Comparison of ENCODE assay signal across 8 mouse cellular contexts in genomic region chr1:77514963-77515650, GRCm38 (mm10). TPM values are rescaled to one million over a fixed set of nuclear protein-coding genes. Genes with fewer than 3 reads are reported as not detected.
A peak's percentile ranks its signal among the peaks of the same experiment; 100 is the strongest.
DNase-seq lines count a peak whose midpoint lies in the region; ATAC-seq and TF ChIP-seq lines count a peak whose summit lies in the region.

Gene Epha4 (minus strand): TSS chr1:77515088.

- no peaks in the 10 kb centered on the region for H3K36me3 ChIP-seq in hindbrain, postnatal 0 days (ENCODE audit: insufficient read depth, low read length)

- H3K9me3 ChIP-seq in hindbrain, postnatal 0 days (ENCODE audit: low read length) = no peaks in the 10 kb centered on the region

- peak within 1 kb of the TSS; percentile 70 for H3K4me3 ChIP-seq in cortical plate, adult 2 months (ENCODE audit: insufficient read depth, low read length)
- peak within 1 kb of the TSS; percentile 60 for H3K4me3 ChIP-seq in hindbrain, postnatal 0 days (ENCODE audit: low read length)

- no peak for TF ChIP-seq CTCF in cortical plate, adult 2 months (IDR thresholded peaks at IDR 0.05; ENCODE audit: extremely low read depth, insufficient read depth, low read length)
- peak; percentile 7; the same call in 1 of the 2 replicates for TF ChIP-seq CTCF in hindbrain, postnatal 0 days (IDR thresholded peaks at IDR 0.05; ENCODE audit: low read depth)

- WGBS in hindbrain, postnatal 0 days = under 1% methylated on average over 40 of the region's 40 CpGs

- H3K4me1 ChIP-seq in cortical plate, adult 2 months (ENCODE audit: control insufficient read depth, insufficient read depth, low read length) = no peaks in the 10 kb centered on the region
- no peaks in the 10 kb centered on the region for H3K4me1 ChIP-seq in hindbrain, postnatal 0 days (ENCODE audit: insufficient read depth, low read length)

- H3K9ac ChIP-seq in hindbrain, postnatal 0 days (replicated peaks; ENCODE audit: low read length) = peak within 1 kb of the TSS; percentile 64

- DNase-seq in adrenal gland, adult 8-10 months = peak; percentile 88
- DNase-seq in gastrocnemius, postnatal 10 days = peak; percentile 86
- DNase-seq in hindbrain, postnatal 0 days (ENCODE audit: low spot score) = peak; percentile 93
- peak; percentile 82 to 90 for DNase-seq in left cerebral cortex, adult 8-10 months (ENCODE audit: low spot score in 2 of 2)
- peak; percentile 92 to 94 for DNase-seq in lung, postnatal 4 days
- DNase-seq in right cerebral cortex, postnatal 25 days = peak; percentile 90
- no peak for DNase-seq in B cell, adult 2 months

- H3K4me2 ChIP-seq in hindbrain, postnatal 0 days (ENCODE audit: low read depth, low read length) = peak within 1 kb of the TSS; percentile 84

- H3K27ac ChIP-seq in cortical plate, adult 2 months (ENCODE audit: insufficient read depth, low read length) = peak within 1 kb of the TSS; percentile 90
- peak within 1 kb of the TSS; percentile 80 for H3K27ac ChIP-seq in hindbrain, postnatal 0 days

- H3K27me3 ChIP-seq in hindbrain, postnatal 0 days (ENCODE audit: insufficient read depth, low read length) = no peaks in the 10 kb centered on the region

- TF ChIP-seq POLR2A in cortical plate, adult 2 months (IDR thresholded peaks at IDR 0.05; ENCODE audit: extremely low read depth, insufficient read depth, low read length) = peak; percentile 99

- peak; percentile 94 for ATAC-seq in hindbrain, postnatal 0 days

RNA-seq across cellular contexts. Expression of gene Epha4, which starts in this region (rescaled TPM):
- 1 to 10 TPM; 2.9 to 4.0 (median 3.4) TPM for total RNA-seq in adrenal gland, adult 8-10 months (2022)
- 74.5 and 85.1 TPM in 2 replicates for polyA plus RNA-seq in cortical plate, adult 2 months (2012; rRNA removed)
- 10 to 100 TPM in 1 of 2 experiments, 1 to 10 TPM in 1; 6.3 to 10.0 TPM for total RNA-seq in gastrocnemius, postnatal 10 days (2021)
- total RNA-seq in hindbrain, postnatal 0 days (2014; rRNA removed) = 88.1 and 107 TPM in 2 replicates
- 34.2 and 36.0 TPM in 2 replicates for polyA plus RNA-seq in hindbrain, postnatal 0 days (2015; fragmentation: Nextera tagmentation; extraction: Ambion mirVana)
- total RNA-seq in left cerebral cortex, adult 8-10 months (2022) = 100 to 1,000 TPM; 139 to 158 (median 143) TPM

Comparison
In these comparisons a context has a peak if more than half of its experiments do, and no peak if none do; other contexts are left out.
1. DNase-seq: peak in adrenal gland, adult 8-10 months (single experiment), gastrocnemius, postnatal 10 days (single experiment), hindbrain, postnatal 0 days (single experiment), left cerebral cortex, adult 8-10 months (2 of 2), lung, postnatal 4 days (2 of 2) and right cerebral cortex, postnatal 25 days (single experiment); none in B cell, adult 2 months (0 of 2).